Mouse (Mus musculus) layer of hippocampus, postnatal 25 days (tissue): ENCODE data around the gene Zfp758. TPM values are rescaled to one million over a fixed set of nuclear protein-coding genes. Genes with fewer than 3 reads are reported as not detected.
A peak's percentile ranks its signal among the peaks of the same experiment; 100 is the strongest.
"Not testable (repeated sequence)": the region's sequence is repeated elsewhere in the genome, so short reads cannot be mapped to it uniquely, and the experiment has no call there.

ENCODE experiments used
- DNase-seq, 2 experiments: peaks; one replicate each; pipeline ENCODE4 v3.0.0; 2022; ENCODE audit warnings: mixed read lengths in 2 of 2, low spot score in 1 of 2; ENCODE audit errors: extremely low spot score in 1 of 2
- total RNA-seq, 2 experiments: library from RNA; stranded (reverse); gene quantifications; 2 replicates each; pipeline ENCODE4 v1.2.3; 2021

Zfp758 gene
- total RNA-seq = 10 to 100 TPM in 1 of 2 experiments, 1 to 10 TPM in 1; 9.9 to 10.6 TPM

DNA sequence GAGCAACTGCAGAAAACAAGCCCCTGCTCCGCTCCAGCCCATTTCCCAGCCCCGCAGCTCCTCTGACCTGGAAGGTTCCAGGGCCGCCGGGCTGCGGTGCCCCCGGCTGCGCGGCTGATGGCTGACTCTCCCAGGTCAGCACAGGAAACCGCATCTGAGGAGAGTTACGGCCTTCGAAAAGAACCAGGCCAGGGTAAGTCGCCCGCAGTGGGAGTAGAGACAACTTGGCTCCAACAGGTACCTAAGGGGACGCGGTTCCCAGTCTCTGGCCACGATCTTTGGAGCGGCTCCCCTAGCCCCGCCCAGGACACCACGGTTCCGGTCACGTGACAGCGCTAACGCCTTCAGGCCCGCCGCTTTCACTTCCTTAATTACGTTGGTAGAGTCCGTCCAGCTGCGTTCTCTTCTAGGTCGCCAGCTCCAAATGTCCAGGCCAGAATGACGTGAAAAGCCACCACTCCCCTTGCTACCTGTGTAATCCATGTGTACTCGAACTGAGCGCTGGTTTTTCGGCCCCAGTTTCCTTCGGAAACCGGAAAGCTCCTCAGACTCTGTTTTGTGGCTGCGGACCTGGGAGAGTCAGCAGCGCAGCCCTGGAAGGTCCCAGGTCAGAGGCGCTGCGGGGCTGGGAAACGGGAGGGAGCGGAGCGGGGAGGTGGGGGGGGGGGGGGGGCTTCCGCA is at the start of gene Zfp758, which contains the start of gene Zfp944:
Gene Zfp758, plus strand, starts transcription at position 353 of the 681 bp plus-strand sequence.
Gene Zfp944, minus strand, starts transcription at position 300 of the 681 bp plus-strand sequence.
- peak; percentile 14 to 49 for DNase-seq

DNA sequence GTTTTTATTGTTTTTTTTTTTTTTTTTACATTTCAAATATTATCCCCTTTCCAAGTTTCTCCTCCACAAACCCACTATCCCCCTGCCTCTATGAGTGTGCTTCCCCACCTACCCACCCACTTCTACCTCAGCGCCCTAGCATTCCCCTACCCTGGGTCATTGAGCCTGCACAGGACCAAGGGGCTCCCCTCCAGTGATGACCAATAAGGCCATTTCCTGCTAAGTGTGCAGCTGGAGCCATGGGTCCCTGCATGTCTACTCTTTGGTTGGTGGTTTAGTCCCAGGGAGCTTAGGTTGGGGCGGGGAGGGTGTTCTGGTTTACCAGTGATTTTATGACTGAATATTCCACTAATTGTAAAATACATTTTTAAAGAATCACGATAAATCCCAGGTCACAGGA is 47.0 kb upstream of the Zfp758 start:
- DNase-seq = not testable (repeated sequence)

DNA sequence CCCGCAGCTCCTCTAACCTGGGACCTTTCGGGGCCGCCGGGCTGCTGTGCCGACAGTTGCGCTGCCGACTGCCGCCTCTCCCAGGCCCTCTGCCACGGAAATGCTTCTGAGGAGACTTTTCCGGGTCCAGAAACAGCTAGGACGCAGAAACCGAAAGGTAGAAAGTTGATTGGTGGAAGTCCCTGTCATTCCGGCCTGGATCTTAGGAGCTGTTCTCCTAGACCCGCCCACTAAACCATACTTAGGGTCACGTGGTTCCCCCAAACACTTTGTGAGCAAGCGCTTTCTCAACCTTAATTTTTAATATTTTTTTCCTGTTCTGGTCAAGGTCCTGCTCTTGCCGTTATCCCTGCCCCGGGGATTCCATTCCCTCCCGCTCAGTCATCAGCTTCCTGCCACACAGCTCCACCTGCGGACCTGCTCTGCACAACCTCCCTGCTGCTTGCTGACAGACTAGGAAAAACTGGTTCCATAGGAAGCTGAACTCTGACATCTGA is 46.5 kb upstream of the Zfp758 start, which contains the start of gene CT030661.1:
Gene CT030661.1, minus strand, starts transcription at position 108 of the 497 bp plus-strand sequence.
- DNase-seq = peak; percentile 65 to 75

DNA sequence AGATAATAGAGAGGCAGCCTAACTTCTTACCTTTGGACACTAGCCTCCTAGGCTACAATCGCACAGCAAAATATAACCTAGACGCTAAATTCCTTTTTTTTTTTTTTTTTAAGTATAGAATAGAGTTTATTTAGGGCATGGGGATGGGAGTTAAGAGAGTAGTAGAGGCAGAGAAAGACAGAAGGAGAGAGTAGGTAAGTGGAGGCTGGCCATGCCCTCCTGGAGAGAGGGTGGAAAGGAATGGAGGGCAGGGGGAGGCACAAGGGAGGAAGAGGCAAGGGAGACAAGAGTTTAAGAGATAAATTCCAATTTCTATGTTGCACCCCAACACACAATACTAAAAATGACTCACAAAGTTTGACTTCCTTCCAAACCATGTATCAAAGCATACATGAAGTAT is 46.0 kb upstream of the Zfp758 start:
- DNase-seq = not testable (repeated sequence)

DNA sequence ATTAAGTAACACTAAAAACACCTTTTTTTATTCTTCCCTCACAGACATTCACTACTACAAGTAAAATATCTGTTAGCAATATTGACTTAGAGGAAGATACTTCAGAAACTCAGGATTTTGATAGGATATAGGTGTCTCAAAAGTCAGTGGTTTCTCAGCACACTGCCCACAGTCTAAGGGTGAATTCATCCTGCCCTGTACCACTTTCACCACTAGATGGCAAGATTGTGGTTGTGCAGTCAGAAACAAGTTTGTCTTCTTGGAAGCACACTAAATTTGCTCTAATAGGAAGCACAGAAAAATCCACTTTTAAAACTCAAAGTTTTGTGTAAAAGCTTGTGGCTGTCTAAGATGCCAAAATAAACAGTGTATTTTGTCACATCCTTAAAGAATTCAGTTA is 8.5 kb upstream of the Zfp758 start:
- peak in 1 of 2 experiments; percentile 35 for DNase-seq

DNA sequence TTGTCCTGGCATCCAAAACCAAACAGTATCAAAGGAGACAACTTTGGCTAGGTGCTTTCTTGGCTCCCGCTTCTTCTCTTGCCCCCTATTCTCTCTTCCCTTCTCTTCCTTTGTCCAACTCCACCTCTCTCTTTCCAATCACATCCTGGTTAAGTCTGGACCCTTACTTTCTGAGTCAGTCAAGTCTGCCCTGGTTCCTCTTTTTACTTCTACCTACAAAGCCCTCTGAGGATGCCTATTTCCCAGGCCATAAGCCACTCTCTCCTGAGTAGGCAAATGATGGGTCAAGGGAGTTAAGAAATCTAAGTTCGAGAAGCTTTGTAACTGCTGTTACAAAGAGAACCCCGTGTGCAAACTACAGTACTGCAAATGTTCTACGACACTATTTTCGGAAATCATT is 681 bp upstream of the Zfp758 start:
- no peak for DNase-seq

DNA sequence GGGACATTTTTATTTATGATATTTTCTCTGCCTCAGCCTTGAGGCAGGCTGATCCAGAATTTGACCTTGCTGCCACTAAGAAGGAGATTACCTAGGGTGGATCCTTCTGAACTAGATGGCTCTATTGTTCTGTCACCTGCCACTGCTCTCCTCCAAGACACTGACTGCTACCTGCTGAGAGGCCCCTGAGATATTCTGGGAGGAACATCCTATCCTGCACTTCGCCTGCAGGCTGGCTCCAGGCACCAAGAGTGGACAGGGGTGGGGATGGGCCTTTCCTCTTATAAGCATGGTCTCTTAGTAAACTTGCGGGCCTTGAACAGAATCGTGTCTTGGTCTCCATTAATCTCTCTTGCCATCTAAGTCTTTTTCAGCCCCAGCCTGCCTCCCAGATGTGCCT is 2.6 kb downstream of the Zfp758 start:
- no peak for DNase-seq

DNA sequence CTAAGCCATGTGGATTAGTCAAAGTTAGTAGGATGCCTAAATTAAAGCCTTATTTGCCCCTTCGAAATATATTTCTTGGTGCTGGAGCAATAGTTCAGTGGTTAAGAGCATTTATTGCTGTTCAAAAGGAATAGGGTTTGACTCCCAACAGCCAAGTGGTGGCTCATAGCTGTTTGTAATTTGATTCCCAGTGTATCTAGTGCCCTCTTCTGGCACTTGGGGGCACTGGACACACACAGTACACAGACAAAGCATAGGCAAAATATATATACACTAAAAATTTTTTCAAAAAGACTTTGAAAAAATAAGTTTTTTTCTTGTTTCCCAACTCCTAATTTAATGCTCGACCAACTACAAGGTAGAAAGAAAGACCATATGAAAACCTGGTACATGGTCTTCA is 49.5 kb downstream of the Zfp758 start:
- DNase-seq = no peak

DNA sequence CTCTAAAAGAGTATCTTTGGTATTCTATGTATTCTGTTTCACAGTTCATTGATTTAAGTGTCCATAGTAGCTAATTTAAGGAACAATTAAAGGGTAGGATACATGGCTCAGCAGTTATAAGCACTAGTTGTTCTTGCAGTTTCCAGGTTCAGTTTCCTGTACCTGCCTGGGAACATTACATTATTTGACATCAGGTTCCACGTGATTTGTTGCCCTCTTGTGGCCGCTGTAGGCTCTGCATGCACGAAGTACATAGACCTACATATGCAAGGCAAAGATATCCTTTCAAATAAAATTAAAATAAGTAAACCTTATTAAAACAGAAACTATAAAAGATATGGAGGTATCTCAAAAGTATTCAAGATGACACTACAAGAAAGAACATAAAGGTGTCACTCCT is 56.3 kb downstream of the Zfp758 start:
- peak; percentile 21 to 73 for DNase-seq

DNA sequence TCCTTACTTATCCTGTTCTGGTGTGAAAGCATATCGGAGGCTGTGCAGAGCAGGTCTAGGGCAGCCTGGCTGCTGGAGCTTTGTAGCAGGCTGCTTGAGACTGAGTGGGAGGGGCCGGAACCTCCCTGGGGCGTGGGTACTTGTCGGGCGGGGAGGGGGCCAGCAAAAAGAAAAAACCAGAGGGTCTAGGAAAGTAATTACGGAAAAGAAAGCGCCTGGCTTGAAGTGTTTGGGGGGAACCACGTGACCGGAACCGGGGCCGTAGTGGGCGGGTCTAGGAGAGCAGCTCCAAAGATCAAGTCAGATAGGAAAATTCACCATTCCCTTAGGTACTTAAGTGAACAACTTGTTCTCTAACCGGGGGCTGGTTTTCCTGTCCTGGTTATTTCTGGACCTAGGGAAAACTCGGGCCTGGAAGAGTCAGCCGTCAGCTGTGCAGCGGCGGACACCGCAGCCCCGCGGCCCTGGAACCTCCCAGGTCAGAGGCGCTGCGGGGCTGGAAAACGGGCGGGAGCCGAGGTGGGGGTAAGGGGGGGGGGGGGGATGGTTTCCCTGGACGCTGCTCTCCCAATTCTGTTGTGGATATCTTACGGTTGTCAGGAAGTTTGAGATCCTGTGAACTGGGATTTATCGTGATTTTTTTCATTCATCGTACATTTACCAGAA is 62.8 kb downstream of the Zfp758 start, which contains the start of gene Zfp946:
Gene Zfp946, plus strand, starts transcription at position 271 of the 666 bp plus-strand sequence.
- peak; percentile 58 to 61 for DNase-seq

DNA sequence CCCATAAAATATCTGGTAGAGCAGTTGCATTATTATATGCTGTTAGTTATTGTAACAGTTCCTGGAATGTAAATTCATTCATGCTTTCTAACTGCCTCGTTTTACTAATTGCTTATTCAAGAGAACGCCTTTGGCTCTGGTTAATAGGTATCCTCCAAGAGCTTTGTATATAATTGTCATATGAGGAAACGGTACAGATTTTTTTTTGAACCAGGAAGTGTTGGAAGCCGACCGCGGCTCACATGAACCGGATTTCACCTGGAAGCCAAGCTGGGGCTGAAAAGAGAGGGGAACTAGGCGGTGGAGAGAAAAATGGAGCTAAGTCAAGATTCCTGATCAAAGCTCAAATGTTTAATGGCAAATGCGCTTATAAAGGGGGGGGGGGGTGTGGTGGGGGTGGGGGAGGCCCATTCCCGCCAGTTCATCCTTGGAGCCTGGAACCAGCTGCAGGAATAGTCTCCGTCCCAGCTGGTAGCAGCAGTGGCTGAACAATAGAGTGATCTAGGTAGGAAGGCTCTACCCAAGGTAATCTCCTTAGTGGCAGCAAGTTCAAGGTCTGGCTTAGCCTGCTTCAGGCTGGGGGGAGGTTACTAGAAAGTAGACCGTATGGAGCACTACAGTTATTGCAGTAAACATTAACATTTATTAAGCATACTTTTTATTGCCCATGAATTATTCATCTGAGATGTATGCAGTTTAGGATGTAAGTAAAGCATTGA is 63.5 kb downstream of the Zfp758 start:
- DNase-seq = no peak

Other genes starting within 250 kb of the Zfp758 start
- gene Zfp947, start 195.3 kb upstream of the Zfp758 start, total RNA-seq = under 1 TPM; 0.79 to 0.82 TPM
- gene Zfp994, start 135.8 kb upstream of the Zfp758 start, total RNA-seq = 1 to 10 TPM; 4.7 to 5.5 TPM
- 10 to 100 TPM; 10.2 to 11.4 TPM for gene CT030661.1, start 46.6 kb upstream of the Zfp758 start, total RNA-seq
- gene Zfp944, start 53 bp upstream of the Zfp758 start, total RNA-seq = 1 to 10 TPM; 9.1 to 9.8 TPM
- gene Zfp946, start 62.8 kb downstream of the Zfp758 start, total RNA-seq = 10 to 100 TPM; 10.2 to 11.4 TPM
- not detected for gene Vmn2r111, start 212.0 kb downstream of the Zfp758 start, total RNA-seq
- gene Vmn2r112, start 239.5 kb downstream of the Zfp758 start, total RNA-seq = not detected